Mouse (Mus musculus) C2C12 (cell line): ENCODE measurements at regions not wholly inside any gene's neighbourhood (a gene's known extent, or its start where the extent isn't known, plus 50 kb on each side); places are given as distances from the start of the nearest gene placed in this dataset.

Source experiments
- H3K27me3 ChIP-seq: one replicate; pipeline ENCODE4 v1.6.1; 2011; ENCODE audit not compliant: control insufficient read depth, insufficient read depth, insufficient read length
- H3K36me3 ChIP-seq: one replicate; pipeline ENCODE4 v1.6.1; 2011; ENCODE audit not compliant: control insufficient read depth, insufficient read depth
- H3K4me3 ChIP-seq: one replicate; pipeline ENCODE4 v1.5.1; 2011; ENCODE audit warnings: mild to moderate bottlenecking, control low read depth; ENCODE audit not compliant: poor library complexity, insufficient read depth, severe bottlenecking
- H3K79me2 ChIP-seq: one replicate; pipeline ENCODE4 v1.6.1; 2011; ENCODE audit not compliant: control insufficient read depth, insufficient read depth
- H3K79me3 ChIP-seq: one replicate; pipeline ENCODE4 v1.6.1; 2011; ENCODE audit warnings: low read depth, control low read depth
- H3ac ChIP-seq: one replicate; pipeline ENCODE3; 2011; ENCODE audit warnings: low read depth; ENCODE audit not compliant: control insufficient read depth, insufficient read length
- CEBPB ChIP-seq: IDR thresholded peaks from one replicate; pipeline ENCODE4 v1.6.1; 2011; ENCODE audit warnings: low read depth, mild to moderate bottlenecking, control low read depth, moderate library complexity
- CTCF ChIP-seq: IDR thresholded peaks from one replicate; pipeline ENCODE4 v1.5.1; 2011; ENCODE audit not compliant: control insufficient read depth, insufficient read depth, insufficient read length
- FOSL1 ChIP-seq: IDR thresholded peaks from one replicate; pipeline ENCODE4 v1.8.0; 2011; ENCODE audit warnings: mild to moderate bottlenecking, low read length; ENCODE audit not compliant: poor library complexity, insufficient read depth, severe bottlenecking
- MAX ChIP-seq: IDR thresholded peaks from one replicate; pipeline ENCODE4 v1.6.1; 2011; ENCODE audit warnings: mild to moderate bottlenecking, control low read depth
- MYOD1 ChIP-seq: IDR thresholded peaks from one replicate; pipeline ENCODE4 v1.6.1; 2011; ENCODE audit warnings: low read depth; ENCODE audit not compliant: control insufficient read depth, insufficient read length
- MYOG ChIP-seq: IDR thresholded peaks from one replicate; pipeline ENCODE4 v1.6.1; 2011; ENCODE audit not compliant: control insufficient read depth, insufficient read length; ENCODE audit errors: extremely low read depth
- USF1 ChIP-seq: IDR thresholded peaks from one replicate; pipeline ENCODE4 v1.6.1; 2011; ENCODE audit warnings: low read depth, mild to moderate bottlenecking, control low read depth, moderate library complexity

- peak; percentile 87 for TF ChIP-seq FOSL1
- no peak for TF ChIP-seq CTCF
- Histone ChIP-seq H3K36me3 (no peaks in the 10 kb centered on the region), H3K4me3 (no peak overlapping the region), H3K79me3 (no peaks in the 10 kb centered on the region), H3ac (no peak overlapping the region), H3K79me2 (no peaks in the 10 kb centered on the region), H3K27me3 (no peaks in the 10 kb centered on the region)
Measured at GRCm38 (mm10) chr11:38509676-38510075, 1273.9 kb upstream of the Tenm2 start.

GRCm38 (mm10) chr11:38464239-38464596 lies 1228.5 kb upstream of the Tenm2 start:
- Histone ChIP-seq H3ac (no peak overlapping the region), H3K79me3 (no peaks in the 10 kb centered on the region), H3K27me3 (no peaks in the 10 kb centered on the region), H3K4me3 (no peak overlapping the region), H3K79me2 (no peaks in the 10 kb centered on the region), H3K36me3 (no peaks in the 10 kb centered on the region)
- no peak for TF ChIP-seq CTCF
- TF ChIP-seq MAX = no peak
- TF ChIP-seq MYOD1 = no peak

- H3K79me2 ChIP-seq = no peaks in the 10 kb centered on the region
- H3K4me3 ChIP-seq = no peak overlapping the region
- no peaks in the 10 kb centered on the region for H3K27me3 ChIP-seq
- H3K79me3 ChIP-seq = no peaks in the 10 kb centered on the region
- no peak overlapping the region for H3ac ChIP-seq
- TF ChIP-seq USF1 (no peak), CTCF (no peak), FOSL1 (no peak), MYOG (no peak)
- H3K36me3 ChIP-seq = no peaks in the 10 kb centered on the region
Measured at GRCm38 (mm10) chr11:38463568-38464238, 1227.9 kb upstream of the Tenm2 start.

GRCm38 (mm10) chr11:38443291-38443690 lies 1207.5 kb upstream of the Tenm2 start:
- Histone ChIP-seq H3K79me3 (no peaks in the 10 kb centered on the region), H3K79me2 (no peaks in the 10 kb centered on the region), H3K4me3 (no peak overlapping the region), H3ac (no peak overlapping the region), H3K36me3 (no peaks in the 10 kb centered on the region), H3K27me3 (no peaks in the 10 kb centered on the region)
- TF ChIP-seq MYOG (no peak), CEBPB (no peak), MAX (no peak), USF1 (no peak), MYOD1 (no peak), FOSL1 (no peak), CTCF (no peak)

GRCm38 (mm10) chr11:38410302-38410701 lies 1174.5 kb upstream of the Tenm2 start:
- Histone ChIP-seq H3K79me3 (no peaks in the 10 kb centered on the region), H3K79me2 (no peaks in the 10 kb centered on the region), H3ac (no peak overlapping the region), H3K36me3 (no peaks in the 10 kb centered on the region), H3K27me3 (no peaks in the 10 kb centered on the region), H3K4me3 (no peak overlapping the region)
- no peak for TF ChIP-seq MAX
- TF ChIP-seq MYOG = no peak
- no peak for TF ChIP-seq CTCF
- no peak for TF ChIP-seq CEBPB
- TF ChIP-seq USF1 = no peak
- no peak for TF ChIP-seq MYOD1
- TF ChIP-seq FOSL1 = no peak

GRCm38 (mm10) chr11:38397771-38398170 lies 1162.0 kb upstream of the Tenm2 start:
- no peak for TF ChIP-seq MAX
- no peak for TF ChIP-seq CEBPB
- no peak for TF ChIP-seq CTCF
- no peak for TF ChIP-seq MYOD1
- TF ChIP-seq USF1 = no peak
- Histone ChIP-seq H3K36me3 (no peaks in the 10 kb centered on the region), H3K79me3 (no peaks in the 10 kb centered on the region), H3K27me3 (no peaks in the 10 kb centered on the region), H3K4me3 (no peak overlapping the region), H3K79me2 (no peaks in the 10 kb centered on the region), H3ac (no peak overlapping the region)

- H3ac ChIP-seq = no peak overlapping the region
- no peaks in the 10 kb centered on the region for H3K36me3 ChIP-seq
- no peak overlapping the region for H3K4me3 ChIP-seq
- H3K79me2 ChIP-seq = no peaks in the 10 kb centered on the region
- no peaks in the 10 kb centered on the region for H3K27me3 ChIP-seq
- TF ChIP-seq USF1 (no peak), MYOD1 (no peak), MAX (no peak), MYOG (no peak), CEBPB (no peak)
- no peaks in the 10 kb centered on the region for H3K79me3 ChIP-seq
Measured at GRCm38 (mm10) chr11:38386958-38387357, 1151.2 kb upstream of the Tenm2 start.
